Mouse (Mus musculus): ENCODE results near the gene Ribc1.

GRCm38 (mm10) chrX:152052546-152052945, 36.5 kb upstream of the Ribc1 start:
- no peak for TF ChIP-seq CTCF (IDR thresholded peaks at IDR 0.05; ENCODE audit: extremely low read depth, insufficient read depth, low read length)
- no peak for TF ChIP-seq POLR2A (IDR thresholded peaks at IDR 0.05; ENCODE audit: extremely low read depth, insufficient read depth, low read length)

All from cortical plate, adult 2 months (tissue).